Mouse (Mus musculus): ENCODE results near the gene Pfn2. TPM values are rescaled to one million over a fixed set of nuclear protein-coding genes. Genes with fewer than 3 reads are reported as not detected.

The Pfn2 gene
- 9.4 TPM for polyA plus RNA-seq (2017; shearing (Covaris generic))

DNA sequence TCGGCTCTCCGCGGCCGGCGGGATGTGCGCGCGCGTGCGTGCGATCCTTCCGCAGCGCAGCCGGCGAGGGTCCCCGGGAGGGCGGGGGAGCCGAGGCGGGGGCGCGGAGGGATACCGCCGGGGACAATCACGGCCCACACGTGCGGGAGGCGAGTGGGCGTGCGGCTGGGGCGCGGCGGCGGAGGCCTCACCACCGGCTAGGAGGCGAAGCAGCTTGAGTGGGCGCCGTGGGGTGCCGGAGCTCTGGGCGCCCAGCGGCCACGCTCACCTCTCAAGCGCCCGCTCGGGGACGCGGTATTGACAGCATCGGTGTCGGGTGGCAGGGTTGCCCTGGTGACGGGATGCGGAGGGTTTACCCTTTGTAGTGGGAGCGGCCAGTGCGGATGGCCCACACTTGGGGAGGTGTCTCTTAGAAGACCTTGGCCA is at the start of gene Pfn2:
TSS of gene Pfn2 (minus strand) at position 320 of the 426 bp plus-strand sequence.

Other genes with a start within 250 kb of the Pfn2 start
- 94.4 TPM for gene Commd2, start 196.4 kb downstream of the Pfn2 start, polyA plus RNA-seq (2017; shearing (Covaris generic))
- not detected for gene Ankub1, start 155.3 kb downstream of the Pfn2 start, polyA plus RNA-seq (2017; shearing (Covaris generic))
- 73.0 TPM for gene Rnf13, start 112.0 kb downstream of the Pfn2 start, polyA plus RNA-seq (2017; shearing (Covaris generic))

All from CD4-positive, CD25-positive, alpha-beta regulatory T cell, adult 9 weeks (primary cell).